Mouse (Mus musculus): ENCODE data around the gene Igsf9. TPM values are rescaled to one million over a fixed set of nuclear protein-coding genes. Genes with fewer than 3 reads are reported as not detected.

The Igsf9 gene
- polyA plus RNA-seq, 1 experiment from 2014 or later: 13.8 TPM

GRCm38 (mm10) chr1:172485821-172486220 lies 4.2 kb downstream of the Igsf9 start:
- peaks cover 26% of the 10 kb centered on the region for H3K27me3 ChIP-seq (replicated peaks; ENCODE audit: control insufficient read depth, insufficient read depth, low read length)
- H3K4me3 ChIP-seq (ENCODE audit: low read depth, low read length): no peak overlapping the region
- H3K36me3 ChIP-seq (ENCODE audit: control insufficient read depth, insufficient read depth, low read length): no peaks in the 10 kb centered on the region
- peaks cover 11% of the 10 kb centered on the region for H3K4me1 ChIP-seq (replicated peaks; ENCODE audit: control insufficient read depth, insufficient read depth, low read length)
- no peak overlapping the region for H3K9ac ChIP-seq (ENCODE audit: low read depth, low read length)
- H3K27ac ChIP-seq (ENCODE audit: low read depth, low read length): no peak overlapping the region
- DNase-seq (ENCODE audit: low spot score) (no peak), ATAC-seq (replicated peaks; ENCODE audit: low FRiP score) (no peak)
- H3K4me2 ChIP-seq: no peak overlapping the region
- WGBS: 71% methylated on average over 6 of the region's 6 CpGs
- no peaks in the 10 kb centered on the region for H3K9me3 ChIP-seq (ENCODE audit: control insufficient read depth, low read length)

DNA sequence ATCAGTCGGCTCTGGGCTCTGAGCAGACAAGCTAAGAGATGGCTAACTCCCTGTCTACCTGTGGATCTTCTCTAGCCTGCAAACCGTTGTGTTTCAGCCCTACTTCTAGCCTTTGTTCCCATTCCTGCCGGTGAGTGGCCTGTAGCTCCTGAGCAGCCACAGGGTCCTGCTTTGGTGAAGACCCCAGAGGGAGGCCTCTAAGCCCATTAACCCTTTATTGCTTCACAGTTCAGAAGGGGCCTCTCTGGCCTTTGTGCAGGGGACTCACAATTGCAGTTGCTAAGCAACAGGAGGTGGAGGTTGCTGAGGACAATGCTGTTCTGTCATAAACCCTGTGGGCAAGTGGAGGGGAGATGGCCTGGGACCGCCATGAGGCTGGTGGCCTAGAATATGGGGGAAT lies 4.6 kb downstream of the Igsf9 start:
- H3K36me3 ChIP-seq (ENCODE audit: control insufficient read depth, insufficient read depth, low read length): no peaks in the 10 kb centered on the region
- 61% methylated on average over 4 of the region's 4 CpGs for WGBS
- no peak overlapping the region for H3K27ac ChIP-seq (ENCODE audit: low read depth, low read length)
- H3K4me2 ChIP-seq: no peak overlapping the region
- H3K9me3 ChIP-seq (ENCODE audit: control insufficient read depth, low read length): no peaks in the 10 kb centered on the region
- no peak overlapping the region for H3K9ac ChIP-seq (ENCODE audit: low read depth, low read length)
- no peak for ATAC-seq (replicated peaks; ENCODE audit: low FRiP score)
- peaks cover 8% of the 10 kb centered on the region for H3K4me1 ChIP-seq (replicated peaks; ENCODE audit: control insufficient read depth, insufficient read depth, low read length)
- DNase-seq (ENCODE audit: low spot score): no peak
- peaks cover 22% of the 10 kb centered on the region for H3K27me3 ChIP-seq (replicated peaks; ENCODE audit: control insufficient read depth, insufficient read depth, low read length)
- H3K4me3 ChIP-seq (ENCODE audit: low read depth, low read length): no peak overlapping the region

DNA sequence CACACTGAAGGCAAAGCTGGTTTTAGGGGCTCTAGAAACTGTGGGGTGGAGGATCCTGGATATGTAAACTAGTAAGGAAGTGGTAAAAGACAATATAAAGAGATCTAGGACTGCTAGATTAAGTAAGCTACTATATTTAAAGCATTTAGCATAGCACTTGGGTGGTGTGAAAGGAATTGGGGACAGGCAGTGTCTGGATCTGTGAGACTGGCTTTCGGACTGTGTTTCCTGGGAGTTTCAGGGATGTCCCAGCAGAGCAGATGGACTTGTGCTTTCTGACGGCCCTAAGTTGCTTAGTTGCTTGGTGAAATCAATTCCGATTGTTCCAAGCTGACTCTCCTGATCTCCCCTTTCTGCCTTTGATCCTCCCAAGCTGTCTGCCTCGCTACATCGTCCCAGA lies 5.1 kb downstream of the Igsf9 start:
- WGBS: 69% methylated on average over 5 of the region's 5 CpGs
- H3K4me1 ChIP-seq (replicated peaks; ENCODE audit: control insufficient read depth, insufficient read depth, low read length): peaks cover 6% of the 10 kb centered on the region
- no peak for ATAC-seq (replicated peaks; ENCODE audit: low FRiP score)

GRCm38 (mm10) chr1:172487859-172488258 lies 6.3 kb downstream of the Igsf9 start:
- peaks cover 6% of the 10 kb centered on the region for H3K4me1 ChIP-seq (replicated peaks; ENCODE audit: control insufficient read depth, insufficient read depth, low read length)
- no peak for ATAC-seq (replicated peaks; ENCODE audit: low FRiP score)
- WGBS: 68% methylated on average over 4 of the region's 4 CpGs
- peaks cover 13% of the 10 kb centered on the region for H3K27me3 ChIP-seq (replicated peaks; ENCODE audit: control insufficient read depth, insufficient read depth, low read length)
- H3K4me2 ChIP-seq: no peak overlapping the region
- no peaks in the 10 kb centered on the region for H3K9me3 ChIP-seq (ENCODE audit: control insufficient read depth, low read length)
- H3K36me3 ChIP-seq (ENCODE audit: control insufficient read depth, insufficient read depth, low read length): no peaks in the 10 kb centered on the region
- no peak for DNase-seq (ENCODE audit: low spot score)
- H3K4me3 ChIP-seq (ENCODE audit: low read depth, low read length): no peak overlapping the region
- H3K27ac ChIP-seq (ENCODE audit: low read depth, low read length): no peak overlapping the region
- H3K9ac ChIP-seq (ENCODE audit: low read depth, low read length): no peak overlapping the region

More for the DNA sequence above, 5.1 kb downstream of the Igsf9 start:
- no peaks in the 10 kb centered on the region for H3K36me3 ChIP-seq (ENCODE audit: control insufficient read depth, insufficient read depth, low read length)
- H3K9ac ChIP-seq (ENCODE audit: low read depth, low read length): no peak overlapping the region
- no peak overlapping the region for H3K4me3 ChIP-seq (ENCODE audit: low read depth, low read length)
- no peak for DNase-seq (ENCODE audit: low spot score)
- H3K27ac ChIP-seq (ENCODE audit: low read depth, low read length): no peak overlapping the region
- H3K4me2 ChIP-seq: no peak overlapping the region
- peaks cover 21% of the 10 kb centered on the region for H3K27me3 ChIP-seq (replicated peaks; ENCODE audit: control insufficient read depth, insufficient read depth, low read length)
- H3K9me3 ChIP-seq (ENCODE audit: control insufficient read depth, low read length): no peaks in the 10 kb centered on the region

DNA sequence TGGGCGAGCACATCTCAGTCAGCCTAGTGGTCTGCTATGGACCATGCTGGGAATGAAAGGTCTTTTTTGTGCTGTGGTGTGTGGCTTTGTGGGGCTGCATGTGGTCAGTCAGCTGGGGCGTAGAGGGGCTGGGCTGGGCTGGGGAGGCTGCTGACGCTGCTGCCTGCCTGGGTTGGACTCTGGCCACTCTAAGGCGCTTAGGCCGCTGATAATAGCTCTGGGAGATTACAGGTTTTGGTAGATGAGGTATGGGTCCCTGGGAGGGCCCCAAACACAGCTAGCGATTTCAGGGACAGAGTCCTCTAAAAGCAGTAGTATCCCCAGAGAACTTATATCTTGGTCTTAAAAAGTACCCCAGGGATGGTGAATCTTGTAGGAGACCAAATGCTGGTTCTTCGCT lies 7.2 kb downstream of the Igsf9 start:
- H3K27ac ChIP-seq (ENCODE audit: low read depth, low read length): no peak overlapping the region
- no peak overlapping the region for H3K9ac ChIP-seq (ENCODE audit: low read depth, low read length)
- H3K36me3 ChIP-seq (ENCODE audit: control insufficient read depth, insufficient read depth, low read length): no peaks in the 10 kb centered on the region
- DNase-seq (ENCODE audit: low spot score) (no peak), ATAC-seq (replicated peaks; ENCODE audit: low FRiP score) (no peak)
- no peaks in the 10 kb centered on the region for H3K9me3 ChIP-seq (ENCODE audit: control insufficient read depth, low read length)
- no peak overlapping the region for H3K4me2 ChIP-seq
- H3K4me3 ChIP-seq (ENCODE audit: low read depth, low read length): no peak overlapping the region
- no peaks in the 10 kb centered on the region; the same call in 1 of the 2 replicates for H3K4me1 ChIP-seq (replicated peaks; ENCODE audit: control insufficient read depth, insufficient read depth, low read length)
- WGBS: 62% methylated on average over 7 of the region's 7 CpGs
- peaks cover 12% of the 10 kb centered on the region for H3K27me3 ChIP-seq (replicated peaks; ENCODE audit: control insufficient read depth, insufficient read depth, low read length)

- H3K9me3 ChIP-seq (ENCODE audit: control insufficient read depth, low read length): no peaks in the 10 kb centered on the region
- 0 out of 2 replicates have a peak overlapping the region, but pooled peaks have one; percentile 26 for H3K4me3 ChIP-seq (ENCODE audit: low read depth, low read length)
- no peaks in the 10 kb centered on the region for H3K4me1 ChIP-seq (replicated peaks; ENCODE audit: control insufficient read depth, insufficient read depth, low read length)
- H3K36me3 ChIP-seq (ENCODE audit: control insufficient read depth, insufficient read depth, low read length): no peaks in the 10 kb centered on the region
- WGBS: 53% methylated on average over 12 of the region's 12 CpGs
- peak; percentile 14; the same call in 1 of the 2 replicates for ATAC-seq (replicated peaks; ENCODE audit: low FRiP score)
- no peak for DNase-seq (ENCODE audit: low spot score)
- peak overlapping the region; percentile 46 for H3K4me2 ChIP-seq
- no peak overlapping the region for H3K9ac ChIP-seq (ENCODE audit: low read depth, low read length)
- peaks cover 11% of the 10 kb centered on the region; the same call in 1 of the 2 replicates for H3K27me3 ChIP-seq (replicated peaks; ENCODE audit: control insufficient read depth, insufficient read depth, low read length)
- H3K27ac ChIP-seq (ENCODE audit: low read depth, low read length): no peak overlapping the region
These were observed 8.1 kb downstream of the Igsf9 start for GRCm38 (mm10) chr1:172489585-172490250.

- Histone ChIP-seq H3K9me3 (ENCODE audit: control insufficient read depth, low read length) (no peaks in the 10 kb centered on the region), H3K36me3 (ENCODE audit: control insufficient read depth, insufficient read depth, low read length) (no peaks in the 10 kb centered on the region), H3K27me3 (replicated peaks; ENCODE audit: control insufficient read depth, insufficient read depth, low read length) (peaks cover 10% of the 10 kb centered on the region; the same call in 1 of the 2 replicates), H3K4me2 (peak overlapping the region; percentile 46), H3K4me3 (ENCODE audit: low read depth, low read length) (0 out of 2 replicates have a peak overlapping the region, but pooled peaks have one; percentile 26), H3K9ac (ENCODE audit: low read depth, low read length) (peak overlapping the region; percentile 12; the same call in 1 of the 2 replicates), H3K4me1 (replicated peaks; ENCODE audit: control insufficient read depth, insufficient read depth, low read length) (no peaks in the 10 kb centered on the region), H3K27ac (ENCODE audit: low read depth, low read length) (no peak overlapping the region)
- peak; percentile 85 for DNase-seq (ENCODE audit: low spot score)
- WGBS: 15% methylated on average over 10 of the region's 10 CpGs
- ATAC-seq (replicated peaks; ENCODE audit: low FRiP score): peak; percentile 53
These were observed 8.7 kb downstream of the Igsf9 start for GRCm38 (mm10) chr1:172490261-172490661.

- ATAC-seq (replicated peaks; ENCODE audit: low FRiP score): no peak
- H3K9me3 ChIP-seq (ENCODE audit: control insufficient read depth, low read length): no peaks in the 10 kb centered on the region
- no peak overlapping the region for H3K4me2 ChIP-seq
- H3K4me1 ChIP-seq (replicated peaks; ENCODE audit: control insufficient read depth, insufficient read depth, low read length): no peaks in the 10 kb centered on the region
- H3K9ac ChIP-seq (ENCODE audit: low read depth, low read length): no peak overlapping the region
- no peak for DNase-seq (ENCODE audit: low spot score)
- H3K36me3 ChIP-seq (ENCODE audit: control insufficient read depth, insufficient read depth, low read length): no peaks in the 10 kb centered on the region
- H3K27me3 ChIP-seq (replicated peaks; ENCODE audit: control insufficient read depth, insufficient read depth, low read length): peaks cover 10% of the 10 kb centered on the region
- no peak overlapping the region for H3K27ac ChIP-seq (ENCODE audit: low read depth, low read length)
- 91% methylated on average over 8 of the region's 8 CpGs for WGBS
- H3K4me3 ChIP-seq (ENCODE audit: low read depth, low read length): no peak overlapping the region
These were observed 10.5 kb downstream of the Igsf9 start for GRCm38 (mm10) chr1:172492047-172492446.

GRCm38 (mm10) chr1:172493516-172493915 lies 11.9 kb downstream of the Igsf9 start:
- no peak overlapping the region for H3K4me2 ChIP-seq
- DNase-seq (ENCODE audit: low spot score) (no peak), ATAC-seq (replicated peaks; ENCODE audit: low FRiP score) (no peak)
- no peak overlapping the region for H3K27ac ChIP-seq (ENCODE audit: low read depth, low read length)
- 0 out of 2 replicates have a peak, but pooled peaks cover 2% of the 10 kb centered on the region for H3K4me1 ChIP-seq (replicated peaks; ENCODE audit: control insufficient read depth, insufficient read depth, low read length)
- 56% methylated on average over 6 of the region's 6 CpGs for WGBS
- no peak overlapping the region for H3K4me3 ChIP-seq (ENCODE audit: low read depth, low read length)
- H3K36me3 ChIP-seq (ENCODE audit: control insufficient read depth, insufficient read depth, low read length): no peaks in the 10 kb centered on the region
- peaks cover 10% of the 10 kb centered on the region for H3K27me3 ChIP-seq (replicated peaks; ENCODE audit: control insufficient read depth, insufficient read depth, low read length)
- no peaks in the 10 kb centered on the region for H3K9me3 ChIP-seq (ENCODE audit: control insufficient read depth, low read length)
- H3K9ac ChIP-seq (ENCODE audit: low read depth, low read length): no peak overlapping the region
